Mouse (Mus musculus): ENCODE measurements around the gene Gm340. TPM values are rescaled to one million over a fixed set of nuclear protein-coding genes. Genes with fewer than 3 reads are reported as not detected.
A peak's percentile ranks its signal among the peaks of the same experiment; 100 is the strongest.

Gm340 gene
- polyA plus RNA-seq, 1 experiment = 1.0 TPM

GRCm38 (mm10) chr19:41629532-41629931 is 47.4 kb downstream of the Gm340 start:
- no peaks in the 10 kb centered on the region for H3K36me3 ChIP-seq (ENCODE audit: control insufficient read depth, insufficient read depth, low read length)

GRCm38 (mm10) chr19:41634099-41634498 is 51.9 kb downstream of the Gm340 start:
- no peak overlapping the region for H3K27ac ChIP-seq (ENCODE audit: control insufficient read depth, insufficient read depth, low read depth, low read length)
- TF ChIP-seq POLR2A (IDR thresholded peaks at IDR 0.05; ENCODE audit: control insufficient read depth, low read depth, low read length) (0 out of 2 replicates have a peak, but pooled peaks have one; percentile 21), CTCF (IDR thresholded peaks at IDR 0.05; ENCODE audit: control insufficient read depth, insufficient read depth, insufficient replicate concordance, low read depth, low read length) (no peak)
- H3K27me3 ChIP-seq (ENCODE audit: control insufficient read depth, insufficient read depth, low read length) = no peaks in the 10 kb centered on the region
- H3K4me1 ChIP-seq (ENCODE audit: control insufficient read depth, insufficient read depth, low read length) = no peaks in the 10 kb centered on the region
- H3K4me3 ChIP-seq (ENCODE audit: control insufficient read depth, low read depth, low read length) = peak overlapping the region; percentile 59
- H3K36me3 ChIP-seq (ENCODE audit: control insufficient read depth, insufficient read depth, low read length) = no peaks in the 10 kb centered on the region

More at GRCm38 (mm10) chr19:41629532-41629931, 47.4 kb downstream of the Gm340 start:
- TF ChIP-seq POLR2A (IDR thresholded peaks at IDR 0.05; ENCODE audit: control insufficient read depth, low read depth, low read length) = no peak
- peak; percentile 60; the same call in 1 of the 2 replicates for TF ChIP-seq CTCF (IDR thresholded peaks at IDR 0.05; ENCODE audit: control insufficient read depth, insufficient read depth, insufficient replicate concordance, low read depth, low read length)
- H3K27ac ChIP-seq (ENCODE audit: control insufficient read depth, insufficient read depth, low read depth, low read length) = no peak overlapping the region
- no peaks in the 10 kb centered on the region for H3K27me3 ChIP-seq (ENCODE audit: control insufficient read depth, insufficient read depth, low read length)
- H3K4me3 ChIP-seq (ENCODE audit: control insufficient read depth, low read depth, low read length) = no peak overlapping the region
- H3K4me1 ChIP-seq (ENCODE audit: control insufficient read depth, insufficient read depth, low read length) = no peaks in the 10 kb centered on the region

- no peaks in the 10 kb centered on the region for H3K36me3 ChIP-seq (ENCODE audit: control insufficient read depth, insufficient read depth, low read length)
- H3K27ac ChIP-seq (ENCODE audit: control insufficient read depth, insufficient read depth, low read depth, low read length) = no peak overlapping the region
- no peaks in the 10 kb centered on the region for H3K4me1 ChIP-seq (ENCODE audit: control insufficient read depth, insufficient read depth, low read length)
- H3K27me3 ChIP-seq (ENCODE audit: control insufficient read depth, insufficient read depth, low read length) = no peaks in the 10 kb centered on the region
- no peak overlapping the region; the same call in none of the 2 replicates for H3K4me3 ChIP-seq (ENCODE audit: control insufficient read depth, low read depth, low read length)
- TF ChIP-seq POLR2A (IDR thresholded peaks at IDR 0.05; ENCODE audit: control insufficient read depth, low read depth, low read length) = no peak
- TF ChIP-seq CTCF (IDR thresholded peaks at IDR 0.05; ENCODE audit: control insufficient read depth, insufficient read depth, insufficient replicate concordance, low read depth, low read length) = no peak
Observed at GRCm38 (mm10) chr19:41634999-41635398, 52.8 kb downstream of the Gm340 start.

Other genes with a start within 250 kb of the Gm340 start
- gene Pik3ap1, start 197.3 kb upstream of the Gm340 start, polyA plus RNA-seq (2012; rRNA removed) = 1.6 and 2.2 TPM in 2 replicates
- 1.1 and 1.2 TPM in 2 replicates for gene Lcor, start 99.7 kb upstream of the Gm340 start, polyA plus RNA-seq (2012; rRNA removed)
- gene Slit1, start 161.3 kb downstream of the Gm340 start, polyA plus RNA-seq (2012; rRNA removed) = 9.6 and 11.7 TPM in 2 replicates
- 33.9 and 39.1 TPM in 2 replicates for gene Arhgap19, start 219.7 kb downstream of the Gm340 start, polyA plus RNA-seq (2012; rRNA removed)
- 103 and 140 TPM in 2 replicates for gene Frat1, start 247.6 kb downstream of the Gm340 start, polyA plus RNA-seq (2012; rRNA removed)

Measured in testis, adult 2 months (tissue).